Mouse (Mus musculus) liver, adult 10 weeks (tissue): ENCODE measurements around the gene Nasp. TPM values are rescaled to one million over a fixed set of nuclear protein-coding genes. Genes with fewer than 3 reads are reported as not detected.

Source experiments
- polyA plus RNA-seq: library from polyadenylated mRNA; stranded (reverse); fragments of 350-450 nt; fragmentation: Illumina TruSeq; extraction: RNeasy Lipid Tissue Mini Kit (QIAGEN cat#74804); gene quantifications from one replicate; pipeline ENCODE4 v1.2.3, GENCODE M21; 2014; ENCODE audit warnings: low read depth, low replicate concordance

Gene Nasp
- 33.0 TPM for polyA plus RNA-seq

DNA sequence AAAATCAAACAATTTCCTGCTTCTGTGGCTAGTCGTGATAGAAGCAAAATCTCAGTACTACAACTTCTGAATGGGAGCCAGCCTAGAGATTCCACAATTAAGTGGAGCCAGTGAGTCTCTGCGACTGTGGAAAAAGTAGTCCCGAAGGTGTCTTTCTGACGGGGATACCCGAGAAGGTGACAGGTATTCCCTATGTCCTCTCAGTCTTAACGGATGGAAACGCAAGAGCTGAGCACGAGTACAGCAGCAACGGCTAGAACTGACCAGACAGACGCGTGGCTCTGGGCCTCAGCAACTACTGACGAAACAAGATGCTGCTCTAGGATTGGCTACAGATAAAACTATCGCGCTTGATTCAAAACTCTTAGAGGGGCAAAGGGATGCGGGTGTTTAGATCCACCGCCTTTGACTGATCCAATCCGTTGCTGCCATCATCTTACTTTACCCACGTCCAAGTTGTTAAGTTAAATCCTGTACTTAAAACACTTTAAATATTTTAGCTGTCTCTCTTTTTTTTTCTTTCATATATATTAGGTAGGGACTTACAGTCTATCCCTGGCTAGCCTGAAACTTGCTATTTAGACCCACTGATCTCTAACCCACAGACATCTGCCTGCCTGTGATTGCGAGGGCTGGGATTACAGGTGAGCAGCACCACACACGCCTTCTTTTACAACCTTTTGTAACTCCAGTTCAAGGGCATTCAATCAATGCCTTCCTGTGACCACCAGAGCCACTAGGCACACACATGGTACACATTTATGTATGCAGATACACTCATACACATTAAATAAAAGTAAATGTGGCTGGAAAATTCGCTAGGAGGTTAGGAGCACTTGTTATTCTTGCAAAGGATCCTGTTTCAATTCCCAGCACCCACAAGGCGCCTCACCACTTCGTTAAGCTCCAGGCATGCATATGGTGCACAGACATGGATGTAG lies at the start of gene Nasp:
Gene Nasp (minus strand): TSS at position 220 of the 941 bp plus-strand sequence.

GRCm38 (mm10) chr4:116650924-116651796 lies 23.4 kb upstream of the Nasp start, which contains the start of gene Akr1a1:
Gene Akr1a1 (minus strand): TSS chr4:116651680.

GRCm38 (mm10) chr4:116596379-116596778 lies 31.4 kb downstream of the Nasp start, which contains the start of gene Ccdc17:
Gene Ccdc17 (plus strand): TSS chr4:116596654.

GRCm38 (mm10) chr4:116557306-116558121 lies 70.2 kb downstream of the Nasp start, which contains the start of gene Gpbp1l1:
Gene Gpbp1l1 (plus strand): TSS chr4:116557658.

GRCm38 (mm10) chr4:116555413-116556300 lies 72.1 kb downstream of the Nasp start, which contains the start of gene Tmem69:
Gene Tmem69 (minus strand): TSS chr4:116555936.

Other genes starting within 250 kb of the Nasp start
- 4.4 TPM for gene Mast2, start 163.8 kb downstream of the Nasp start, polyA plus RNA-seq
- gene Ipp, start 120.4 kb downstream of the Nasp start, polyA plus RNA-seq = 14.1 TPM
- 60.7 TPM for gene Tmem69, start 72.0 kb downstream of the Nasp start, polyA plus RNA-seq
- gene Gpbp1l1, start 70.3 kb downstream of the Nasp start, polyA plus RNA-seq = 42.1 TPM
- gene Ccdc17, start 31.3 kb downstream of the Nasp start, polyA plus RNA-seq = 3.9 TPM
- 415 TPM for gene Akr1a1, start 23.7 kb upstream of the Nasp start, polyA plus RNA-seq
- 5,000 TPM for gene Prdx1, start 57.6 kb upstream of the Nasp start, polyA plus RNA-seq
- gene Mmachc, start 80.5 kb upstream of the Nasp start, polyA plus RNA-seq = 20.8 TPM
- gene Ccdc163, start 80.6 kb upstream of the Nasp start, polyA plus RNA-seq = 9.7 TPM
- gene Tesk2, start 93.0 kb upstream of the Nasp start, polyA plus RNA-seq = 6.9 TPM
- gene Toe1, start 179.7 kb upstream of the Nasp start, polyA plus RNA-seq = 3.3 TPM
- gene Mutyh, start 179.8 kb upstream of the Nasp start, polyA plus RNA-seq = not detected
- not detected for gene Hpdl, start 193.8 kb upstream of the Nasp start, polyA plus RNA-seq
- 0.74 TPM for gene Zswim5, start 249.4 kb upstream of the Nasp start, polyA plus RNA-seq